Mouse (Mus musculus) retina, postnatal 1 day (tissue): ENCODE data around the gene Ddb1.

Experiments
- DNase-seq: peaks from one replicate; pipeline ENCODE4 v3.0.0-alpha.2; 2012

The Ddb1 gene

GRCm38 (mm10) chr19:10591659-10592377 is 13.3 kb upstream of the Ddb1 start:
- DNase-seq: no peak

GRCm38 (mm10) chr19:10598188-10598587 is 6.9 kb upstream of the Ddb1 start:
- peak; percentile 15 for DNase-seq

- DNase-seq: no peak
These were observed 5.5 kb upstream of the Ddb1 start for GRCm38 (mm10) chr19:10599648-10600047.

GRCm38 (mm10) chr19:10602247-10602769 is 2.8 kb upstream of the Ddb1 start:
- no peak for DNase-seq

- DNase-seq: peak; percentile 92
These were observed 2.3 kb upstream of the Ddb1 start for GRCm38 (mm10) chr19:10602787-10603186.

- DNase-seq: no peak
These were observed 1.2 kb upstream of the Ddb1 start for GRCm38 (mm10) chr19:10603660-10604523.

- peak; percentile 4 for DNase-seq
These were observed 593 bp upstream of the Ddb1 start for GRCm38 (mm10) chr19:10604534-10604933.

- DNase-seq: no peak
These were observed 935 bp downstream of the Ddb1 start for GRCm38 (mm10) chr19:10605901-10606622.

- peak; percentile 61 for DNase-seq
These were observed 3.6 kb downstream of the Ddb1 start for GRCm38 (mm10) chr19:10608573-10609240.

- peak; percentile 76 for DNase-seq
These were observed 29.2 kb downstream of the Ddb1 start, which contains the start of gene Vwce for GRCm38 (mm10) chr19:10634106-10634871. Vwce (plus strand) TSS chr19:10634213.

- peak; percentile 68 for DNase-seq
These were observed 29.8 kb downstream of the Ddb1 start for GRCm38 (mm10) chr19:10634872-10635318.

- no peak for DNase-seq
These were observed 32.7 kb downstream of the Ddb1 start for GRCm38 (mm10) chr19:10637840-10638239.

- peak; percentile 19 for DNase-seq
These were observed 35.0 kb downstream of the Ddb1 start for GRCm38 (mm10) chr19:10640080-10640479.

GRCm38 (mm10) chr19:10640589-10641378 is 35.7 kb downstream of the Ddb1 start:
- DNase-seq: peak; percentile 11

- DNase-seq: no peak
These were observed 40.5 kb downstream of the Ddb1 start for GRCm38 (mm10) chr19:10645616-10646015.

- DNase-seq: no peak
These were observed 43.0 kb downstream of the Ddb1 start for GRCm38 (mm10) chr19:10648156-10648555.

- DNase-seq: no peak
These were observed 50.9 kb downstream of the Ddb1 start for GRCm38 (mm10) chr19:10656058-10656457.

GRCm38 (mm10) chr19:10657742-10658141 is 52.6 kb downstream of the Ddb1 start:
- no peak for DNase-seq

GRCm38 (mm10) chr19:10658406-10658805 is 53.3 kb downstream of the Ddb1 start:
- DNase-seq: no peak

- no peak for DNase-seq
These were observed 56.2 kb downstream of the Ddb1 start for GRCm38 (mm10) chr19:10661373-10661772.

- no peak for DNase-seq
These were observed 56.8 kb downstream of the Ddb1 start for GRCm38 (mm10) chr19:10661919-10662318.
